In genomic region chr4:33924889-33925245, GRCm38 (mm10) we compare ENCODE assay signal across 9 mouse cellular contexts. TPM values are rescaled to one million over a fixed set of nuclear protein-coding genes. Genes with fewer than 3 reads are reported as not detected.
DNase-seq lines count a peak whose midpoint lies in the region; ATAC-seq and TF ChIP-seq lines count a peak whose summit lies in the region.
"Had no signal": no experiment of that assay in that cellular context is flagged by ENCODE, and none has a peak within 500 bp of the region (broad histone marks: within the 10 kb centered on the region; RNA-seq: fewer than 3 reads in every experiment).

No protein-coding gene starts in this region.

- no peak overlapping the region for H3K27ac ChIP-seq in kidney, postnatal 0 days
- H3K27ac ChIP-seq in brown adipose tissue, adult 24 weeks (replicated peaks; ENCODE audit: low read depth, low read length): no peak overlapping the region
- H3K27ac ChIP-seq in forebrain, embryonic 14.5 days (ENCODE audit: low read depth, low read length): peak overlapping the region; percentile 95
- no peak overlapping the region for H3K27ac ChIP-seq in liver, embryonic 13.5 days

- ATAC-seq in kidney, postnatal 0 days (replicated peaks; ENCODE audit: low FRiP score, low read depth): no peak
- peak; percentile 75 for ATAC-seq in forebrain, embryonic 14.5 days
- ATAC-seq in liver, embryonic 13.5 days (ENCODE audit: low read depth): no peak

- peak overlapping the region; percentile 57 for H3K9ac ChIP-seq in kidney, postnatal 0 days (ENCODE audit: low read depth, low read length)
- peak overlapping the region; percentile 93 for H3K9ac ChIP-seq in forebrain, embryonic 14.5 days (ENCODE audit: low read length)
- H3K9ac ChIP-seq in liver, embryonic 13.5 days: no peak overlapping the region

- no peak for DNase-seq in kidney, postnatal 0 days (ENCODE audit: low spot score)
- DNase-seq in kidney, adult 11 months: no peak
- DNase-seq in forebrain, embryonic 14.5 days (ENCODE audit: low spot score): peak; percentile 76
- DNase-seq in liver, embryonic 13.5 days: no peak
- no peak for DNase-seq in ovary, postnatal 10 days (ENCODE audit: low spot score)
- no peak for DNase-seq in kidney, postnatal 25 days
- DNase-seq in adipocyte (ENCODE audit: low spot score): no peak

- H3K36me3 ChIP-seq in kidney, postnatal 0 days (ENCODE audit: insufficient read depth, low read length): no peaks in the 10 kb centered on the region
- H3K36me3 ChIP-seq in forebrain, embryonic 14.5 days (ENCODE audit: control insufficient read depth, insufficient read depth, low read length): no peaks in the 10 kb centered on the region
- H3K36me3 ChIP-seq in liver, embryonic 13.5 days: no peaks in the 10 kb centered on the region

- H3K27me3 ChIP-seq in kidney, postnatal 0 days (ENCODE audit: insufficient read depth, low read length): peaks cover 31% of the 10 kb centered on the region; the same call in 1 of the 2 replicates
- H3K27me3 ChIP-seq in forebrain, embryonic 14.5 days (replicated peaks; ENCODE audit: control insufficient read depth, insufficient read depth, low read length): 0 out of 2 replicates have a peak, but pooled peaks cover 10% of the 10 kb centered on the region
- H3K27me3 ChIP-seq in liver, embryonic 13.5 days: peaks cover 56% of the 10 kb centered on the region

- no peaks in the 10 kb centered on the region for H3K9me3 ChIP-seq in kidney, postnatal 0 days (replicated peaks; ENCODE audit: low read length)
- H3K9me3 ChIP-seq in forebrain, embryonic 14.5 days (replicated peaks; ENCODE audit: control insufficient read depth, low read length): no peaks in the 10 kb centered on the region
- H3K9me3 ChIP-seq in liver, embryonic 13.5 days (replicated peaks): no peaks in the 10 kb centered on the region

- H3K4me2 ChIP-seq in kidney, postnatal 0 days (ENCODE audit: low read length): peak overlapping the region; percentile 69
- H3K4me2 ChIP-seq in forebrain, embryonic 14.5 days (ENCODE audit: low read length): peak overlapping the region; percentile 89
- H3K4me2 ChIP-seq in liver, embryonic 13.5 days: peak overlapping the region; percentile 67

- H3K4me1 ChIP-seq in kidney, postnatal 0 days (replicated peaks; ENCODE audit: insufficient read depth, low read length): peaks cover 10% of the 10 kb centered on the region
- no peaks in the 10 kb centered on the region for H3K4me1 ChIP-seq in brown adipose tissue, adult 24 weeks (ENCODE audit: control insufficient read depth, insufficient read depth, insufficient read length, low read length)
- H3K4me1 ChIP-seq in forebrain, embryonic 14.5 days (ENCODE audit: control insufficient read depth, insufficient read depth, low read length): 0 out of 2 replicates have a peak, but pooled peaks cover 6% of the 10 kb centered on the region
- peaks cover 9% of the 10 kb centered on the region; the same call in 1 of the 2 replicates for H3K4me1 ChIP-seq in liver, embryonic 13.5 days (replicated peaks)

- 0 out of 2 replicates have a peak, but pooled peaks have one; percentile 7 for TF ChIP-seq CTCF in kidney, postnatal 0 days (IDR thresholded peaks at IDR 0.05; ENCODE audit: low read depth)

- under 1% methylated on average over 20 of the region's 24 CpGs for WGBS in kidney, postnatal 0 days
- WGBS in forebrain, embryonic 14.5 days: 0% methylated on average over 23 of the region's 24 CpGs
- WGBS in liver, embryonic 13.5 days (ENCODE audit: insufficient replicate concordance): 2% methylated on average over 23 of the region's 24 CpGs

- H3K4me3 ChIP-seq in kidney, postnatal 0 days (replicated peaks; ENCODE audit: low read depth, low read length): peak overlapping the region; percentile 55
- H3K4me3 ChIP-seq in brown adipose tissue, adult 24 weeks (ENCODE audit: insufficient read depth, low read depth, low read length): peak overlapping the region; percentile 48
- peak overlapping the region; percentile 65 for H3K4me3 ChIP-seq in forebrain, embryonic 14.5 days (ENCODE audit: low read depth, low read length)
- peak overlapping the region; percentile 49 for H3K4me3 ChIP-seq in liver, embryonic 13.5 days (replicated peaks)

RNA-seq across cellular contexts. Expression of gene Cnr1, which starts 0.5 kb away (rescaled TPM):
- polyA plus RNA-seq in kidney, postnatal 0 days (2015; fragmentation: Nextera tagmentation; extraction: Ambion mirVana): 0.25 and 0.26 TPM in 2 replicates
- 0.46 and 0.48 TPM in 2 replicates for polyA plus RNA-seq in brown adipose tissue, adult 24 weeks (2012; ENCODE audit: insufficient read depth, insufficient read length, missing spikeins)
- polyA plus RNA-seq in forebrain, embryonic 14.5 days (2014; fragmentation: Nextera tagmentation; extraction: Ambion mirVana): 81.5 and 83.9 TPM in 2 replicates
- 0.12 and 0.16 TPM in 2 replicates for polyA plus RNA-seq in liver, embryonic 13.5 days (2015; fragmentation: Nextera tagmentation; extraction: Ambion mirVana)
- polyA plus RNA-seq: Patski had no signal

Comparison
In these comparisons a context has a peak if more than half of its experiments do, and no peak if none do; other contexts are left out.
1. RNA of gene Cnr1, which starts 0.5 kb away (polyA plus RNA-seq): 81.5 to 83.9 TPM in forebrain, embryonic 14.5 days; 0.46 to 0.48 TPM in brown adipose tissue, adult 24 weeks, 0.25 to 0.26 TPM in kidney, postnatal 0 days and 0.12 to 0.16 TPM in liver, embryonic 13.5 days; every median in the first group is over 10 times any median in the second.
2. Peak in every context shown above with its lines, with median percentiles within 50 percentile points of each other: H3K4me2 ChIP-seq and H3K4me3 ChIP-seq.